Mouse (Mus musculus) lung, adult 2 months (tissue): Measurements from ENCODE around the gene Esrp2.

ENCODE experiments used
- CTCF ChIP-seq: fragments of 200-500 bp; IDR thresholded peaks from 2 replicates; pipeline ENCODE4 v1.5.1; 2011; ENCODE audit warnings: mild to moderate bottlenecking, low read length, control low read depth; ENCODE audit not compliant: insufficient read depth
- POLR2A ChIP-seq: fragments of 200-500 bp; IDR thresholded peaks from 2 replicates; pipeline ENCODE4 v1.6.1; 2011; ENCODE audit warnings: low read depth, mild to moderate bottlenecking, control low read depth, low read length, borderline replicate concordance; ENCODE audit errors: extremely low read depth

DNA sequence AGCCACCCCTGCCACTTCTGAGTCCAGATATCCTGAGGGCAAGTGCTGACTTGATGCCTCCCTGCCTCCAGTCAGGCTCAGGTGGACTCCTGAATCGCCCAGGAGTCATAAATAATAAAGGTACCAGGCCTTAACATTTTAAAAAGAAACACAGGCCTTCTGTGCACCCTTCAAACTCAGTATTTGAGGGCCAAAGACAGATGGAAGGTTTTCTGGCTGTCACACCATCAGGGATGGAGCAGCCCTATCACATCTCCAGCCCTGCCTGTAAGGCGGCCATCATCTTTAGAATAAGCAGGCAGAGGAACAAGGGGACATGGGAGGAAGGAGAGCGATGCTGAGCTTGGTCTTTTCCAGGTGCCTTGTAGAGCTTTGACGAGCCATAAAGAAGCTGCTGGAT lies 5.8 kb downstream of the Esrp2 start:
- TF ChIP-seq CTCF (no peak), POLR2A (no peak)
